Mouse (Mus musculus): ENCODE measurements around the gene Ighmbp2.

GRCm38 (mm10) chr19:3325771-3326478 lies 43.1 kb upstream of the Ighmbp2 start:
- TF ChIP-seq CTCF (IDR thresholded peaks at IDR 0.05; ENCODE audit: low read depth, low read length): no peak
- no peak for TF ChIP-seq POLR2A (IDR thresholded peaks at IDR 0.05; ENCODE audit: insufficient read depth, low read length)

Measured in ES-Bruce4 (cell line).